Mouse (Mus musculus) megakaryocyte, embryonic 14.5 days (primary cell): Measurements from ENCODE around the gene Tagln. TPM values are rescaled to one million over a fixed set of nuclear protein-coding genes. Genes with fewer than 3 reads are reported as not detected.

Experiments used
- H3K27me3 ChIP-seq: replicated peaks from 2 replicates; pipeline ENCODE3; 2012; ENCODE audit warnings: inconsistent platforms
- H3K36me3 ChIP-seq: replicated peaks from 2 replicates; pipeline ENCODE3; 2012; ENCODE audit warnings: low read length, inconsistent platforms, mixed read lengths
- H3K4me1 ChIP-seq: 2 replicates; pipeline ENCODE4 v1.6.1; 2012; ENCODE audit warnings: inconsistent platforms
- H3K4me3 ChIP-seq: replicated peaks from 2 replicates; pipeline ENCODE3; 2012; ENCODE audit warnings: moderate library complexity, mild to moderate bottlenecking, inconsistent platforms
- H3K9me3 ChIP-seq: 2 replicates; pipeline ENCODE4 v1.6.1; 2012; ENCODE audit warnings: inconsistent platforms
- FLI1 ChIP-seq: IDR thresholded peaks from 2 replicates; pipeline ENCODE4 v1.6.1; 2012; ENCODE audit warnings: low read length, inconsistent platforms, mixed read lengths
- GATA1 ChIP-seq: IDR thresholded peaks from 3 replicates; pipeline ENCODE4 v1.6.1; 2012; ENCODE audit warnings: mixed read lengths, low read length, inconsistent platforms, borderline replicate concordance
- polyA plus RNA-seq: library from polyadenylated mRNA; stranded (reverse); fragments of >175 nt; gene quantifications from 2 replicates; pipeline ENCODE4 v1.2.3, GENCODE M21; 2012; ENCODE audit warnings: low replicate concordance; ENCODE audit not compliant: insufficient read depth

Gene Tagln
- polyA plus RNA-seq, 1 experiment = not detected

GRCm38 (mm10) chr9:45910995-45911394 lies 24.9 kb downstream of the Tagln start:
- Histone ChIP-seq H3K9me3 (no peaks in the 10 kb centered on the region), H3K4me3 (no peak overlapping the region), H3K36me3 (peaks cover 79% of the 10 kb centered on the region), H3K4me1 (peaks cover 32% of the 10 kb centered on the region), H3K27me3 (no peaks in the 10 kb centered on the region)
- no peak for TF ChIP-seq FLI1
- no peak for TF ChIP-seq GATA1

GRCm38 (mm10) chr9:45907078-45907428 lies 28.8 kb downstream of the Tagln start:
- Histone ChIP-seq H3K36me3 (peaks cover 60% of the 10 kb centered on the region), H3K9me3 (no peaks in the 10 kb centered on the region), H3K4me3 (peak overlapping the region; percentile 99), H3K4me1 (peaks cover 46% of the 10 kb centered on the region), H3K27me3 (no peaks in the 10 kb centered on the region)
- TF ChIP-seq GATA1 (no peak), FLI1 (no peak)

GRCm38 (mm10) chr9:45906355-45907077 lies 29.3 kb downstream of the Tagln start, which contains the start of the genes Pcsk7 and Rnf214:
TSS of gene Pcsk7 (plus strand) at chr9:45906497.
TSS of gene Rnf214 (minus strand) at chr9:45906911.
- Histone ChIP-seq H3K27me3 (no peaks in the 10 kb centered on the region), H3K4me1 (peaks cover 46% of the 10 kb centered on the region), H3K4me3 (peak within 1 kb of the TSS; percentile 99), H3K36me3 (peaks cover 60% of the 10 kb centered on the region), H3K9me3 (no peaks in the 10 kb centered on the region)
- TF ChIP-seq FLI1 (no peak), GATA1 (no peak)

- H3K4me1 ChIP-seq = peaks cover 46% of the 10 kb centered on the region
- H3K36me3 ChIP-seq = peaks cover 57% of the 10 kb centered on the region
- H3K4me3 ChIP-seq = peak overlapping the region; percentile 99
- H3K27me3 ChIP-seq = no peaks in the 10 kb centered on the region
- H3K9me3 ChIP-seq = no peaks in the 10 kb centered on the region
- TF ChIP-seq FLI1 = no peak
- TF ChIP-seq GATA1 = no peak
Measured at GRCm38 (mm10) chr9:45905811-45906237, 30.0 kb downstream of the Tagln start.

DNA sequence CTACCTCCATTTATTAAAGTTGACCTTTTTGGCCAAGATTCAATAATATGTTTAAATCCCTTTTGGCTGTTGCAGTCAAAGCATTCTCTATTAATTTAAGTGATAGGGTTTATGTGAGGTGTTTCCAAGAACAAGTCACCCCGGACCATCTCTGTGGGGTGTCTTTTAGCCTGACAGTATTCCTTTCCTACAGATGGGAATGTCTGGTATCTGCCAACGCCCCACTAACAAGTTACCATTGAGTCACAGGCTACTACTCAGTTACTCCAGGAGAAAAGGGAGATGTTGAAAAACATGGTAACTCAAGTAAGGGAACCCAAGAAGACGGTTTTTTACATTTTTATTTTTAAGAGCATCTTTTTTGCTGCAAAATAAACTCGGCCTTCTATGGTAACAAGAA lies 30.7 kb downstream of the Tagln start:
- peaks cover 53% of the 10 kb centered on the region for H3K36me3 ChIP-seq
- H3K27me3 ChIP-seq = no peaks in the 10 kb centered on the region
- no peak for TF ChIP-seq FLI1
- no peak for TF ChIP-seq GATA1
- H3K4me1 ChIP-seq = peaks cover 42% of the 10 kb centered on the region
- H3K4me3 ChIP-seq = peak overlapping the region; percentile 99
- H3K9me3 ChIP-seq = no peaks in the 10 kb centered on the region

- TF ChIP-seq GATA1 = no peak
- TF ChIP-seq FLI1 = no peak
- Histone ChIP-seq H3K4me3 (no peak overlapping the region), H3K9me3 (no peaks in the 10 kb centered on the region), H3K36me3 (peaks cover 88% of the 10 kb centered on the region), H3K27me3 (no peaks in the 10 kb centered on the region), H3K4me1 (peaks cover 10% of the 10 kb centered on the region)
Measured at GRCm38 (mm10) chr9:45893681-45894080, 42.2 kb downstream of the Tagln start.

Other genes with a start within 250 kb of the Tagln start
- gene Cep164, start 107.4 kb downstream of the Tagln start, polyA plus RNA-seq = 13.4 TPM in 1 of 2 replicates, not detected in the other
- 0.37 and 1.5 TPM in 2 replicates for gene Bace1, start 97.5 kb downstream of the Tagln start, polyA plus RNA-seq
- 6.5 and 7.7 TPM in 2 replicates for gene Pcsk7, start 29.6 kb downstream of the Tagln start, polyA plus RNA-seq
- gene Rnf214, start 29.1 kb downstream of the Tagln start, polyA plus RNA-seq = 5.8 and 6.8 TPM in 2 replicates
- 9.5 and 30.5 TPM in 2 replicates for gene Sidt2, start 19.2 kb upstream of the Tagln start, polyA plus RNA-seq
- 17.5 and 72.4 TPM in 2 replicates for gene Pafah1b2, start 76.6 kb upstream of the Tagln start, polyA plus RNA-seq
- gene Sik3, start 76.8 kb upstream of the Tagln start, polyA plus RNA-seq = 14.0 and 17.3 TPM in 2 replicates